ENCODE assay signal across 18 mouse cellular contexts in genomic region chr9:118682154-118682553, GRCm38 (mm10).
DNase-seq lines count a peak whose midpoint lies in the region; ATAC-seq and TF ChIP-seq lines count a peak whose summit lies in the region.
"Had no signal": no experiment of that assay in that cellular context is flagged by ENCODE, and none has a peak within 500 bp of the region (broad histone marks: within the 10 kb centered on the region; RNA-seq: fewer than 3 reads in every experiment).

No protein-coding gene starts in this region.

- no peak for TF ChIP-seq CTCF in forebrain, postnatal 0 days (IDR thresholded peaks at IDR 0.05; ENCODE audit: low read depth)
- no peak for TF ChIP-seq CTCF in lung, postnatal 0 days (IDR thresholded peaks at IDR 0.05)

- H3K9ac ChIP-seq in forebrain, postnatal 0 days = no peak overlapping the region
- H3K9ac ChIP-seq in forebrain, embryonic 12.5 days = no peak overlapping the region
- H3K9ac ChIP-seq in kidney, embryonic 16.5 days (replicated peaks; ENCODE audit: low read length) = no peak overlapping the region
- H3K9ac ChIP-seq in lung, postnatal 0 days (replicated peaks; ENCODE audit: low read depth) = no peak overlapping the region
- no peak overlapping the region for H3K9ac ChIP-seq in embryonic facial prominence, embryonic 14.5 days (ENCODE audit: low read depth, low read length)
- H3K9ac ChIP-seq: hindbrain, embryonic 15.5 days had no signal

- H3K9me3 ChIP-seq in forebrain, postnatal 0 days (ENCODE audit: low read length) = no peaks in the 10 kb centered on the region
- no peaks in the 10 kb centered on the region for H3K9me3 ChIP-seq in forebrain, embryonic 12.5 days
- H3K9me3 ChIP-seq in kidney, embryonic 16.5 days (ENCODE audit: low read length) = no peaks in the 10 kb centered on the region
- no peaks in the 10 kb centered on the region for H3K9me3 ChIP-seq in lung, postnatal 0 days (ENCODE audit: low read length)
- no peaks in the 10 kb centered on the region for H3K9me3 ChIP-seq in embryonic facial prominence, embryonic 14.5 days (ENCODE audit: control insufficient read depth, low read length)
- H3K9me3 ChIP-seq: hindbrain, embryonic 15.5 days had no signal

- H3K27ac ChIP-seq in forebrain, postnatal 0 days (ENCODE audit: low read depth, low read length) = no peak overlapping the region
- H3K27ac ChIP-seq in forebrain, embryonic 12.5 days = no peak overlapping the region
- H3K27ac ChIP-seq in kidney, embryonic 16.5 days (ENCODE audit: low read length) = 0 out of 2 replicates have a peak overlapping the region, but pooled peaks have one; percentile 31
- H3K27ac ChIP-seq in lung, postnatal 0 days (ENCODE audit: low read length) = no peak overlapping the region; the same call in 1 of the 2 replicates
- H3K27ac ChIP-seq in embryonic facial prominence, embryonic 14.5 days (replicated peaks; ENCODE audit: low read depth, low read length) = peak overlapping the region; percentile 46; the same call in 1 of the 2 replicates
- H3K27ac ChIP-seq: hindbrain, embryonic 15.5 days had no signal

- H3K27me3 ChIP-seq in forebrain, postnatal 0 days (ENCODE audit: insufficient read depth, low read length) = no peaks in the 10 kb centered on the region
- no peaks in the 10 kb centered on the region for H3K27me3 ChIP-seq in forebrain, embryonic 12.5 days
- H3K27me3 ChIP-seq in kidney, embryonic 16.5 days (ENCODE audit: insufficient read depth, low read length) = no peaks in the 10 kb centered on the region
- H3K27me3 ChIP-seq in lung, postnatal 0 days (replicated peaks; ENCODE audit: insufficient read depth, low read length) = no peaks in the 10 kb centered on the region
- no peaks in the 10 kb centered on the region for H3K27me3 ChIP-seq in embryonic facial prominence, embryonic 14.5 days (replicated peaks; ENCODE audit: control insufficient read depth, insufficient read depth, low read length)
- H3K27me3 ChIP-seq: CH12.LX; hindbrain, embryonic 15.5 days; Patski had no signal

- ATAC-seq in forebrain, postnatal 0 days = no peak; the same call in 1 of the 2 replicates
- ATAC-seq in forebrain, embryonic 12.5 days (ENCODE audit: low FRiP score) = no peak
- ATAC-seq in kidney, embryonic 16.5 days (ENCODE audit: low FRiP score, low TSS enrichment) = no peak
- peak; percentile 20 for ATAC-seq in lung, postnatal 0 days
- ATAC-seq in embryonic facial prominence, embryonic 14.5 days (ENCODE audit: low read depth) = no peak
- ATAC-seq: activated CD4-positive, CD25-positive, alpha-beta regulatory T cell, adult 4 months; forebrain, embryonic 14.5 days; Patski had no signal

- 0 out of 2 replicates have a peak, but pooled peaks have one; percentile 18 for TF ChIP-seq EP300 in lung, postnatal 0 days (IDR thresholded peaks at IDR 0.05)

- 76% methylated on average over 8 of the region's 8 CpGs for WGBS in forebrain, postnatal 0 days
- WGBS in forebrain, embryonic 12.5 days = 87% methylated on average over 8 of the region's 8 CpGs
- WGBS in kidney, embryonic 16.5 days = 80% methylated on average over 8 of the region's 8 CpGs
- WGBS in lung, postnatal 0 days = 56% methylated on average over 8 of the region's 8 CpGs
- WGBS in embryonic facial prominence, embryonic 14.5 days = 52% methylated on average over 8 of the region's 8 CpGs

- H3K36me3 ChIP-seq in forebrain, postnatal 0 days (ENCODE audit: insufficient read depth) = no peaks in the 10 kb centered on the region
- H3K36me3 ChIP-seq in forebrain, embryonic 12.5 days (replicated peaks) = no peaks in the 10 kb centered on the region
- H3K36me3 ChIP-seq in kidney, embryonic 16.5 days (ENCODE audit: insufficient read depth, low read length) = peaks cover 4% of the 10 kb centered on the region; the same call in 1 of the 2 replicates
- H3K36me3 ChIP-seq in lung, postnatal 0 days (ENCODE audit: insufficient read depth, low read length) = no peaks in the 10 kb centered on the region
- H3K36me3 ChIP-seq in embryonic facial prominence, embryonic 14.5 days (ENCODE audit: control insufficient read depth, insufficient read depth, low read length) = no peaks in the 10 kb centered on the region
- H3K36me3 ChIP-seq: hindbrain, embryonic 15.5 days had no signal

- peak; percentile 47 for DNase-seq in forebrain, postnatal 0 days
- no peak for DNase-seq in kidney, postnatal 10 days
- DNase-seq in lung, postnatal 0 days (ENCODE audit: low spot score) = peak; percentile 52
- DNase-seq in lung, adult 18-20 months = no peak
- peak; percentile 84 for DNase-seq in embryonic facial prominence, embryonic 14.5 days (ENCODE audit: low spot score)
- DNase-seq in thymus, postnatal 14 days = no peak
- DNase-seq: cerebellum, adult 11-12 months; cerebellum, adult 9-10 months; cerebellum, postnatal 25 days; gastrocnemius, postnatal 36 days; heart, postnatal 36 days had no signal

- no peak overlapping the region for H3K4me3 ChIP-seq in forebrain, postnatal 0 days (ENCODE audit: low read depth, low read length)
- no peak overlapping the region for H3K4me3 ChIP-seq in forebrain, embryonic 12.5 days (replicated peaks)
- H3K4me3 ChIP-seq in kidney, embryonic 16.5 days (ENCODE audit: low read length) = no peak overlapping the region
- no peak overlapping the region for H3K4me3 ChIP-seq in lung, postnatal 0 days (ENCODE audit: low read depth, low read length)
- H3K4me3 ChIP-seq in embryonic facial prominence, embryonic 14.5 days (ENCODE audit: low read depth, low read length) = no peak overlapping the region
- H3K4me3 ChIP-seq: hindbrain, embryonic 15.5 days had no signal

- H3K4me1 ChIP-seq in forebrain, postnatal 0 days (ENCODE audit: insufficient read depth) = no peaks in the 10 kb centered on the region
- H3K4me1 ChIP-seq in forebrain, embryonic 12.5 days = peaks cover 14% of the 10 kb centered on the region
- H3K4me1 ChIP-seq in kidney, embryonic 16.5 days (ENCODE audit: insufficient read depth, low read length) = 0 out of 2 replicates have a peak, but pooled peaks cover 4% of the 10 kb centered on the region
- no peaks in the 10 kb centered on the region for H3K4me1 ChIP-seq in lung, postnatal 0 days (ENCODE audit: insufficient read depth, low read depth, low read length)
- H3K4me1 ChIP-seq in embryonic facial prominence, embryonic 14.5 days (ENCODE audit: control insufficient read depth, insufficient read depth, low read length) = peaks cover 31% of the 10 kb centered on the region

- no peak overlapping the region for H3K4me2 ChIP-seq in forebrain, postnatal 0 days (ENCODE audit: low read depth)
- no peak overlapping the region for H3K4me2 ChIP-seq in forebrain, embryonic 12.5 days
- H3K4me2 ChIP-seq in kidney, embryonic 16.5 days (replicated peaks; ENCODE audit: low read depth, low read length) = no peak overlapping the region
- no peak overlapping the region for H3K4me2 ChIP-seq in lung, postnatal 0 days (replicated peaks; ENCODE audit: low read depth, low read length)
- H3K4me2 ChIP-seq in embryonic facial prominence, embryonic 14.5 days (ENCODE audit: low read depth, low read length) = no peak overlapping the region
- H3K4me2 ChIP-seq: hindbrain, embryonic 15.5 days had no signal

Comparison
In these comparisons a context has a peak if more than half of its experiments do, and no peak if none do; other contexts are left out.
1. DNase-seq: peak in forebrain, postnatal 0 days (single experiment), lung, postnatal 0 days (single experiment) and embryonic facial prominence, embryonic 14.5 days (single experiment); none in kidney, postnatal 10 days (single experiment), lung, adult 18-20 months (0 of 2) and thymus, postnatal 14 days (single experiment).
2. H3K27ac ChIP-seq: peak in kidney, embryonic 16.5 days (single experiment) and embryonic facial prominence, embryonic 14.5 days (single experiment); none in forebrain, postnatal 0 days (single experiment), forebrain, embryonic 12.5 days (single experiment) and lung, postnatal 0 days (single experiment).